Comparison of ENCODE assay signal across 8 mouse cellular contexts in genomic region chrX:159414829-159415673, GRCm38 (mm10). TPM values are rescaled to one million over a fixed set of nuclear protein-coding genes. Genes with fewer than 3 reads are reported as not detected.
DNase-seq lines count a peak whose midpoint lies in the region; ATAC-seq lines count a peak whose summit lies in the region.

No protein-coding gene starts in this region.

- DNase-seq in embryo, embryonic 10.5 days (ENCODE audit: low spot score) = peak; percentile 10
- DNase-seq in embryo, embryonic 10 days (ENCODE audit: low spot score) = no peak
- DNase-seq in thymus, postnatal 0 days (ENCODE audit: low spot score) = peak; percentile 1
- DNase-seq in thymus, postnatal 10 days (ENCODE audit: low spot score in 2 of 2) = no peak
- DNase-seq in left cerebral cortex, postnatal 14 days (ENCODE audit: low spot score in 2 of 2) = peak; percentile 12 to 24
- peak; percentile 8 for DNase-seq in naive thymus-derived CD4-positive, alpha-beta T cell, adult 2 months (ENCODE audit: low read depth)
- peak; percentile 1 for DNase-seq in thymus, postnatal 25 days

- intact Hi-C loops in left cerebral cortex, postnatal 14 days (cut with DNase I) = no loop called here

- peak; percentile 48 for ATAC-seq in granulocyte monocyte progenitor cell, adult 5-6 weeks (replicated peaks; ENCODE audit: poor library complexity, severe bottlenecking)

RNA-seq across cellular contexts. Expression of gene Map7d2, which starts 0.7 kb away (rescaled TPM):
- polyA plus RNA-seq in thymus, postnatal 0 days (2015; fragmentation: Nextera tagmentation; extraction: Ambion mirVana) = 0.26 and 0.29 TPM in 2 replicates
- total RNA-seq in granulocyte monocyte progenitor cell, adult 5-6 weeks (2014; fragmentation: Nextera tagmentation) = not detected in 2 replicates
- total RNA-seq in granulocyte monocyte progenitor cell, adult 5-6 weeks (2017) = 0.09 TPM in 1 of 2 replicates, not detected in the other
- 10 to 100 TPM; 91.2 to 96.2 TPM for total RNA-seq in left cerebral cortex, postnatal 14 days (2021)

RNA-seq across cellular contexts. Expression of gene Eif1ax, which starts 43.1 kb away (rescaled TPM):
- polyA plus RNA-seq in thymus, postnatal 0 days (2015; fragmentation: Nextera tagmentation; extraction: Ambion mirVana) = 131 and 146 TPM in 2 replicates
- total RNA-seq in granulocyte monocyte progenitor cell, adult 5-6 weeks (2014; fragmentation: Nextera tagmentation) = 41.2 and 58.2 TPM in 2 replicates
- total RNA-seq in granulocyte monocyte progenitor cell, adult 5-6 weeks (2017) = 56.5 and 64.6 TPM in 2 replicates
- total RNA-seq in left cerebral cortex, postnatal 14 days (2021) = 100 to 1,000 TPM; 153 to 165 TPM

Comparison
In these comparisons a context has a peak if more than half of its experiments do, and no peak if none do; other contexts are left out.
1. DNase-seq: peak in embryo, embryonic 10.5 days (single experiment), thymus, postnatal 0 days (single experiment), left cerebral cortex, postnatal 14 days (2 of 2), naive thymus-derived CD4-positive, alpha-beta T cell, adult 2 months (single experiment) and thymus, postnatal 25 days (single experiment); none in embryo, embryonic 10 days (single experiment) and thymus, postnatal 10 days (0 of 2).
2. RNA of gene Map7d2, which starts 0.7 kb away (total RNA-seq): 91.2 to 96.2 TPM in left cerebral cortex, postnatal 14 days; 0.09 TPM in granulocyte monocyte progenitor cell, adult 5-6 weeks; every median in the first group is over 10 times any median in the second.